Mouse (Mus musculus) T-helper 2 cell (primary cell): Measurements from ENCODE around the gene Setd3.
"Not testable (repeated sequence)": the region's sequence is repeated elsewhere in the genome, so short reads cannot be mapped to it uniquely, and the experiment has no call there.

ENCODE experiments used
- in situ Hi-C: fragments of 300-600 bp; cut with MboI, MseI; formaldehyde crosslinking; loops from one replicate; pipeline ENCODE4 v1.15.1; 2025; ENCODE audit warnings: high pct_unique_total_duplicates

Gene Setd3

GRCm38 (mm10) chr12:108143624-108144498 is 35.3 kb downstream of the Setd3 start:
- in situ Hi-C loops = no loop called here

GRCm38 (mm10) chr12:108135610-108136208 is 43.4 kb downstream of the Setd3 start:
- in situ Hi-C loops = no loop called here

- in situ Hi-C loops = no loop called here
Observed at GRCm38 (mm10) chr12:108133181-108133580, 45.9 kb downstream of the Setd3 start.

- in situ Hi-C loops = no loop called here
Observed at GRCm38 (mm10) chr12:108132450-108133070, 46.6 kb downstream of the Setd3 start.

GRCm38 (mm10) chr12:108121288-108121687 is 57.8 kb downstream of the Setd3 start:
- in situ Hi-C loops = loop anchor here (5.0 kb wide), 1 partner anchor 79 kb away; no protein-coding TSS in a partner anchor

GRCm38 (mm10) chr12:108120434-108120833 is 58.7 kb downstream of the Setd3 start:
- in situ Hi-C loops = loop anchor here (5.0 kb wide), 1 partner anchor 78 kb away; no protein-coding TSS in a partner anchor

GRCm38 (mm10) chr12:108119930-108120329 is 59.2 kb downstream of the Setd3 start:
- in situ Hi-C loops = loop anchor here (5.0 kb wide), 1 partner anchor 78 kb away; no protein-coding TSS in a partner anchor

GRCm38 (mm10) chr12:108118902-108119531 is 60.1 kb downstream of the Setd3 start:
- in situ Hi-C loops = no loop called here

GRCm38 (mm10) chr12:108118503-108118901 is 60.6 kb downstream of the Setd3 start:
- in situ Hi-C loops = no loop called here

GRCm38 (mm10) chr12:108111191-108111590 is 67.9 kb downstream of the Setd3 start:
- in situ Hi-C loops = no loop called here

GRCm38 (mm10) chr12:108110674-108111073 is 68.4 kb downstream of the Setd3 start:
- in situ Hi-C loops = no loop called here

GRCm38 (mm10) chr12:108109732-108110131 is 69.4 kb downstream of the Setd3 start:
- in situ Hi-C loops = no loop called here

GRCm38 (mm10) chr12:108108591-108108990 is 70.5 kb downstream of the Setd3 start:
- in situ Hi-C loops = not testable (repeated sequence)

- in situ Hi-C loops = no loop called here
Observed at GRCm38 (mm10) chr12:108103292-108103691, 75.8 kb downstream of the Setd3 start.

GRCm38 (mm10) chr12:108102119-108102518 is 77.0 kb downstream of the Setd3 start:
- in situ Hi-C loops = no loop called here

- in situ Hi-C loops = no loop called here
Observed at GRCm38 (mm10) chr12:108100181-108100580, 78.9 kb downstream of the Setd3 start.

GRCm38 (mm10) chr12:108098201-108098980 is 80.7 kb downstream of the Setd3 start:
- in situ Hi-C loops = no loop called here

GRCm38 (mm10) chr12:108097643-108098042 is 81.5 kb downstream of the Setd3 start:
- in situ Hi-C loops = no loop called here

GRCm38 (mm10) chr12:108088253-108088652 is 90.9 kb downstream of the Setd3 start:
- in situ Hi-C loops = no loop called here

GRCm38 (mm10) chr12:108087489-108087888 is 91.6 kb downstream of the Setd3 start:
- in situ Hi-C loops = no loop called here
